Mouse (Mus musculus): ENCODE data around the gene Slc22a2. TPM values are rescaled to one million over a fixed set of nuclear protein-coding genes. Genes with fewer than 3 reads are reported as not detected.

The Slc22a2 gene
- polyA plus RNA-seq, 1 experiment from 2014 or later = not detected

GRCm38 (mm10) chr17:12588801-12589247 is 4.9 kb downstream of the Slc22a2 start:
- in situ Hi-C loops (cut with MboI; ENCODE audit: low pct_unique_long_range_greater_than_20kb) = no loop called here
- ATAC-seq (no peak), DNase-seq (ENCODE audit: low read depth, low spot score) (no peak)
- POLR2A ChIA-PET = no interaction called here
- peaks cover 5% of the 10 kb centered on the region for H3K27me3 ChIP-seq
- no peak for TF ChIP-seq CTCF (IDR thresholded peaks at IDR 0.05)
- CTCF ChIA-PET = interaction anchor here (0.9 kb wide), 1 partner anchor 25 kb away, joined by 3 read pairs; no protein-coding TSS in a partner anchor

- no peak for ATAC-seq
- in situ Hi-C loops (cut with MboI; ENCODE audit: low pct_unique_long_range_greater_than_20kb) = no loop called here
- POLR2A ChIA-PET = no interaction called here
- DNase-seq (ENCODE audit: low read depth, low spot score) = no peak
- CTCF ChIA-PET = no interaction called here
- H3K27me3 ChIP-seq = peaks cover 5% of the 10 kb centered on the region
- no peak for TF ChIP-seq CTCF (IDR thresholded peaks at IDR 0.05)
Measured at GRCm38 (mm10) chr17:12590911-12591625, 7.1 kb downstream of the Slc22a2 start.

GRCm38 (mm10) chr17:12595846-12596515 is 12.0 kb downstream of the Slc22a2 start:
- no peak for TF ChIP-seq CTCF (IDR thresholded peaks at IDR 0.05)
- peaks cover 7% of the 10 kb centered on the region for H3K27me3 ChIP-seq
- DNase-seq (ENCODE audit: low read depth, low spot score) (no peak), ATAC-seq (no peak)
- in situ Hi-C loops (cut with MboI; ENCODE audit: low pct_unique_long_range_greater_than_20kb) = no loop called here
- CTCF ChIA-PET = no interaction called here
- POLR2A ChIA-PET = no interaction called here

- POLR2A ChIA-PET = no interaction called here
Measured at GRCm38 (mm10) chr17:12606634-12607033, 22.7 kb downstream of the Slc22a2 start.

GRCm38 (mm10) chr17:12607202-12607601 is 23.3 kb downstream of the Slc22a2 start:
- DNase-seq (ENCODE audit: low read depth, low spot score) = no peak
- ATAC-seq = no peak
- in situ Hi-C loops (cut with MboI; ENCODE audit: low pct_unique_long_range_greater_than_20kb) = no loop called here
- peaks cover 21% of the 10 kb centered on the region for H3K27me3 ChIP-seq
- POLR2A ChIA-PET = no interaction called here
- TF ChIP-seq CTCF (IDR thresholded peaks at IDR 0.05) = no peak
- CTCF ChIA-PET = no interaction called here

More at GRCm38 (mm10) chr17:12606634-12607033, 22.7 kb downstream of the Slc22a2 start:
- peaks cover 20% of the 10 kb centered on the region for H3K27me3 ChIP-seq
- DNase-seq (ENCODE audit: low read depth, low spot score) (no peak), ATAC-seq (no peak)
- no peak for TF ChIP-seq CTCF (IDR thresholded peaks at IDR 0.05)
- in situ Hi-C loops (cut with MboI; ENCODE audit: low pct_unique_long_range_greater_than_20kb) = no loop called here
- CTCF ChIA-PET = no interaction called here

- in situ Hi-C loops (cut with MboI; ENCODE audit: low pct_unique_long_range_greater_than_20kb) = no loop called here
- DNase-seq (ENCODE audit: low read depth, low spot score) (no peak), ATAC-seq (no peak)
- ChIA-PET POLR2A (no interaction called here), CTCF (interaction anchor here (1.4 kb wide), 1 partner anchor 10 kb away, joined by 4 read pairs; no protein-coding TSS in a partner anchor)
- TF ChIP-seq CTCF (IDR thresholded peaks at IDR 0.05) = no peak
- peaks cover 22% of the 10 kb centered on the region for H3K27me3 ChIP-seq
Measured at GRCm38 (mm10) chr17:12614511-12615385, 30.8 kb downstream of the Slc22a2 start.

- ATAC-seq (no peak), DNase-seq (ENCODE audit: low read depth, low spot score) (no peak)
- ChIA-PET POLR2A (no interaction called here), CTCF (interaction anchor here (1.4 kb wide), 1 partner anchor 11 kb away, joined by 4 read pairs; no protein-coding TSS in a partner anchor)
- peaks cover 19% of the 10 kb centered on the region for H3K27me3 ChIP-seq
- in situ Hi-C loops (cut with MboI; ENCODE audit: low pct_unique_long_range_greater_than_20kb) = no loop called here
- no peak for TF ChIP-seq CTCF (IDR thresholded peaks at IDR 0.05)
Measured at GRCm38 (mm10) chr17:12615429-12615828, 31.5 kb downstream of the Slc22a2 start.

DNA sequence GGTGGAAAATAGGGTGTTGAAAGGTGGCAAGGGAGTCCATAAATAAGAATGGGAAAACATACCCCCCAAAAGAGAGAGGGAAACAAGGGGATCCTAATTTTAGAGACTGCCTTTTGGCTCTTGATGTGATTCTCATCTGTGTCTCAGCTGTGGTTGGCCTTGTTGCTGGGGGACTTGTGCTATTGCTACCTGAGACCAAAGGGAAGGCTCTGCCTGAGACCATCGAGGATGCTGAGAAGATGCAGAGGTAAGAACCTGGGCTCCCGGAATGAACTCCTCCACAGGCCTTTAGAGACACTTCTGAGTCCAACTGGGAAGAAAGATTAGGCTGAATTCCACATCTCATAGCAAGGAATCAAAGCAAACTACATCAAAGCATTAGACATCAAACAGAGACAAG is 35.7 kb downstream of the Slc22a2 start:
- TF ChIP-seq CTCF (IDR thresholded peaks at IDR 0.05) = no peak
- ATAC-seq = no peak
- ChIA-PET CTCF (no interaction called here), POLR2A (no interaction called here)
- H3K27me3 ChIP-seq = peaks cover 8% of the 10 kb centered on the region
- DNase-seq (ENCODE audit: low read depth, low spot score) = no peak
- in situ Hi-C loops (cut with MboI; ENCODE audit: low pct_unique_long_range_greater_than_20kb) = no loop called here

DNA sequence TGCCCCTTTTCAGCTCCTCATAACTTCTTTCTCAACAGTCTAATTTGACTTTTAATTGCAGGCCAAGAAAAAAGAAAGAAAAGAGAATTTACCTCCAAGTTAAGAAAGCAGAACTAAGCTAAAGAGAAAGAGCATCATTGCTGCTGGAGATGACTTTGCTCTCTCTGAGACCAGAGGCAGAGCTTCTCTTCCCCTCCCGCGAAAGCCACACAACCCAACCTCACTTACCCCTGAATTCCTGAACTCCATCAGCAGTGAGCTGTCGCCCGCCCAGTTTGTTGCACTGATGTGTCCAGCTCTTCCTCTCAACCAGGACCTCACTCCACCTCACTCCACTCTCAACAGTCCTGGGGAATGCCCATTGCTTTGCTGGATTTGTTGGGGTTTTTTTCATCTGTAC is 44.1 kb downstream of the Slc22a2 start:
- peaks cover 15% of the 10 kb centered on the region for H3K27me3 ChIP-seq
- no peak for ATAC-seq
- DNase-seq (ENCODE audit: low read depth, low spot score) = no peak
- no peak for TF ChIP-seq CTCF (IDR thresholded peaks at IDR 0.05)
- in situ Hi-C loops (cut with MboI; ENCODE audit: low pct_unique_long_range_greater_than_20kb) = no loop called here
- ChIA-PET POLR2A (no interaction called here), CTCF (no interaction called here)

- POLR2A ChIA-PET = no interaction called here
- DNase-seq (ENCODE audit: low read depth, low spot score) (no peak), ATAC-seq (no peak)
- CTCF ChIA-PET = no interaction called here
- H3K27me3 ChIP-seq = peaks cover 18% of the 10 kb centered on the region
- in situ Hi-C loops (cut with MboI; ENCODE audit: low pct_unique_long_range_greater_than_20kb) = no loop called here
- no peak for TF ChIP-seq CTCF (IDR thresholded peaks at IDR 0.05)
Measured at GRCm38 (mm10) chr17:12630976-12631730, 47.2 kb downstream of the Slc22a2 start.
